Mouse (Mus musculus) cerebellum, postnatal 4 days (tissue): ENCODE results near the gene Clhc1.

Experiments used
- DNase-seq, 2 experiments: peaks; one replicate each; pipeline ENCODE4 v3.0.0; 2022; ENCODE audit warnings: low spot score in 2 of 2, mixed read lengths in 1 of 2

Clhc1 gene

GRCm38 (mm10) chr11:29560990-29561389 is 13.2 kb downstream of the Clhc1 start:
- DNase-seq: no peak

GRCm38 (mm10) chr11:29563406-29563805 is 15.7 kb downstream of the Clhc1 start:
- no peak for DNase-seq

- DNase-seq: no peak
Measured at GRCm38 (mm10) chr11:29571536-29571935, 23.8 kb downstream of the Clhc1 start.

GRCm38 (mm10) chr11:29572656-29573055 is 24.9 kb downstream of the Clhc1 start:
- DNase-seq: no peak

DNA sequence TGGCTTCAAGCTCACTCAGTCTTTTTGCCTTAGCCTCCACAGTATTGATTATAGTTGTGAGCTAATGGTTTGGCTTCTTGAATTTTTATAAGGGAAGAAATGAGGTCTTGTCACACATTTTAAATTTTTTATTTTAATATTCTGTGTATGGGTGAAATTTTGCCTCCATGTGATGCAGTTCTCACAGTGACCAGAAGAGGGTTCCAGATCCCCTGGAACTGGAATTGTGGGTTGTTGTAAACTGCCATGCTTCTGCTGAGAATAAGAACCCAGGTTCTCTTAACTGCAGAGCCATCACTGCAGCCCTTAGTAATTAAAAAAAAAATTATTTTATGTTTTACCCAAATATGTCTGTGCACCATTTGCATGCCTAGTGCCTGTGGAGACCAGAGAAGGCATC is 31.9 kb downstream of the Clhc1 start:
- no peak for DNase-seq

DNA sequence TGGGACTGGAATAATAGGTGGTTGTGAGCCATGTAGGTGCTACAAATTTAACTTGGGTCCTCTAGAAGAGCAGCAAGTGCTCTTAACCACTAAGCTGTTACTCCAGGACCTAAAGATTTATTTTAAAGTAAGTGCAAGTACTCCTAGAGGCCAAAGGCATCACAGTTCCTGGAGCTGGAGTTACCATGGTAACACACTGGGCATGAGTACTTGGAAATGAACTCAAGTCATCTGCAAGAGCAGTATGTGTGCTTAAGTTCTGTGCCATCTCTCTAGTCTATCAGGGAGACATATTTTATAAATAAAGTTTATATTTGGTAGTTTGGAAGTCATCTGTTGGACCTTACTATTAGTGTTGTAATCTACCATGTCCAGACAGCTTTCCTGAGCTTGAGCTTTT is 47.5 kb downstream of the Clhc1 start:
- no peak for DNase-seq

DNA sequence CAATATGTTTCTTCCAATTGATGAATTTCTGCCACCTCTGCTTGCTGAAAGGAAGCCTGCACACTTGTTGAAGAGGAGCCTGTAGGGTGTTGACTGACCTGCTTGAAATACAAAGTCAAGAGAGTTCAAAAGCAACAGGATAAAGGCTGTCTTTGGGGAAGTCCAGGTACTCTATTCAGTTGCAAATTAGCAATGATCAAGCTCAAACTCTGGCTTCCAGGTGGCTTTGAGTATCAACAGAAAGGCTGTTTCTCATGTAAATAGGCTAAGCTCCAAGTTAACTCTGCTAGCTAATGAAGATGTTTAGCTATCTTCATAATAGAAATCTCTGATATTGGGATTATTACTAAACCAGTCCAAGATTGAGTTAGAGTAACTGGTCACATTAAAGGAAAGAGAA is 49.4 kb downstream of the Clhc1 start:
- DNase-seq: no peak

DNA sequence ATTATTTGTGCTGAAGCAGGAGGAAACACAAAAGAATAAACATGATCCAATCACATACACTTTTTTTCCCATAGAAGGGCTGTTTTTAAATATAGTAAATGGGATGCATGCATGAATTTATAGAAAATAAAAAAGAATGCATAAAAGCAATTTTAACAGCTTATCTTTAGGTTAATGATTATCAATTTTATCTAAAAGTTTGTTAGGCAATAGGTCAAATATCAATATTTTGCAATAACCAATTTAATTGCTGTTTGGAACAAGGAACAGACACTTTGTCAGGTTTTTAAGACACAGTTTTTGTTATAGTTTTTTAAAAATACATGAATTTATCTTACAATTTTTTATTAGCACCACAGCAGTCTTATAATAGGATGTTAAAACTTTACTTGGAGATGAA is 51.2 kb downstream of the Clhc1 start:
- no peak for DNase-seq

- no peak for DNase-seq
Measured at GRCm38 (mm10) chr11:29603581-29603980, 55.8 kb downstream of the Clhc1 start.

DNA sequence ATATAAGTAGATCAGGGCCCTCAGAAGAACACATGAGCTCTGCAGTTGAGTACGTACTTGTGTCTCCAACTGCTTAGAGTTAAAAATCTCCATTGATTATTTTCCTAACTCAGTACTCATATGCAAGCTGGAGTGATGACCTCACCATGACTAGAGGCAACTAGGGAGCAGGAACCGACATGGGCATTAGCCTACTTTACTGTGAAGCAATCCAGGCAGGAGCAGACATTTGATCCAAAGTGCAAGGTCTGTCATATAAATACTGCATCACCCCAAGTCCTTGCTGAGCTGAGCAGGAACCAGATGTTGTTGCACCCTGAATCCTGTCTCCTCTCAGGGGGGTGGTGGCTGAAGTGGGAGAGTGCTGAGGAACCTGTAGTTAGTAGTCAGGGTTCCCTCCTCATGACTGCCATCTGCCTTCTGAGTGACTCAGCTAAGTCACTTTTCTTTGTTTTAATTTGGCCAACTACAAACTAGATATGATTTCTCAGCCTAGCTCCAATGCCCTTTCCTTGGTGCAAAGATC is 59.8 kb downstream of the Clhc1 start:
- no peak for DNase-seq

GRCm38 (mm10) chr11:29609756-29610468 is 62.2 kb downstream of the Clhc1 start:
- DNase-seq: no peak

- no peak for DNase-seq
Measured at GRCm38 (mm10) chr11:29612007-29612406, 64.3 kb downstream of the Clhc1 start.

- DNase-seq: no peak
Measured at GRCm38 (mm10) chr11:29613185-29613735, 65.5 kb downstream of the Clhc1 start.

DNA sequence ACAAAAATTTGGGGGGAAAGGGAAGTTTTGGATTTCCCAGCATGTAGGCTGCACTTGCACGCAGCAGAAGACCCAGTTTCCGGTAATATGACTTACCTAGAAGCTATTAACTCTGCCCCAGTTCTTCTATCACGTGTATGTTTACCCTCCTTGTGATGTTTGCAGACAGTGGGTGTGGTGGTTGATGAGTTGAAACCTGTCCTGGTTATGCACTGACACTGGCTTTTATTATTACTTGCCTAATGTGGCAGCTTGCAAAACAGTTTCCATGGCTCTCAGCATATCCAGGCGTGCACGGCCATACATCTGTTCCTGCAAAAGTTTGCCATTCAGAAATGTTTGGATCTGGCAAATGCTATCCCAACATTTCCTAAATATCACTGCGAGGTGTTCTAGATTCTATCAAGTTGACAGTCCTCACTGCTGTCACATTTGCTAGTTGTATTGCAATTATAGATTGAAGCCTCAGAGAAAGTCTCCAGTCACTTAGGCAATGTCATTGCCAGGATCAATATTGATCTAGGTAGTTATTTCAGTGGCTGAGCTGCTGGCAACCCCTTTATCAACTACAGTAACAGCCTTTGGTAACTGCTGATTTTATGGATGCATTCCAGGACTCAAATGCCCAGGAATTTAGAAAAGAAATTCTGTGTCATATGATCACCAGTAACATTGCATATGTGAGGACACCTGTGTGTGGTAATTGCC is 66.6 kb downstream of the Clhc1 start:
- no peak for DNase-seq

GRCm38 (mm10) chr11:29622030-29622790 is 74.5 kb downstream of the Clhc1 start:
- DNase-seq: no peak

- no peak for DNase-seq
Measured at GRCm38 (mm10) chr11:29623327-29623726, 75.6 kb downstream of the Clhc1 start.

- DNase-seq: no peak
Measured at GRCm38 (mm10) chr11:29626541-29626940, 78.8 kb downstream of the Clhc1 start.

- DNase-seq: no peak
Measured at GRCm38 (mm10) chr11:29627706-29628105, 80.0 kb downstream of the Clhc1 start.
